Mouse (Mus musculus): ENCODE data around the gene Snrnp70.

GRCm38 (mm10) chr7:45409497-45410163 lies 14.1 kb upstream of the Snrnp70 start:
- TF ChIP-seq CTCF (IDR thresholded peaks at IDR 0.05) = no peak
- TF ChIP-seq EP300 (IDR thresholded peaks at IDR 0.05) = no peak

All from lung, postnatal 0 days (tissue).